Mouse (Mus musculus) splenic B cell, adult 2 months (primary cell): ENCODE results near the gene Trp73.

Experiments
- DNase-seq: peaks from one replicate; pipeline ENCODE4 v3.0.0-alpha.2; 2011; ENCODE audit warnings: low read depth, low spot score
- H3K27me3 ChIP-seq: 2 replicates; pipeline ENCODE4 v1.6.1; 2012; ENCODE audit warnings: mild to moderate bottlenecking, low read length, moderate library complexity, mixed read lengths; ENCODE audit not compliant: control insufficient read depth, poor library complexity, insufficient read depth, severe bottlenecking
- H3K36me3 ChIP-seq: 2 replicates; pipeline ENCODE4 v1.6.1; 2012; ENCODE audit warnings: mild to moderate bottlenecking, low read length, moderate library complexity, mixed read lengths; ENCODE audit not compliant: control insufficient read depth, poor library complexity, insufficient read depth, severe bottlenecking

The Trp73 gene

GRCm38 (mm10) chr4:154057696-154058095 is 82.3 kb downstream of the Trp73 start:
- DNase-seq, result no peak

GRCm38 (mm10) chr4:154056661-154057060 is 83.3 kb downstream of the Trp73 start:
- no peak for DNase-seq
- Histone ChIP-seq H3K36me3 (no peaks in the 10 kb centered on the region), H3K27me3 (no peaks in the 10 kb centered on the region)

More at GRCm38 (mm10) chr4:154057696-154058095, 82.3 kb downstream of the Trp73 start:
- H3K27me3 ChIP-seq, result no peaks in the 10 kb centered on the region
- H3K36me3 ChIP-seq, result no peaks in the 10 kb centered on the region

- H3K27me3 ChIP-seq, result no peaks in the 10 kb centered on the region
- no peaks in the 10 kb centered on the region for H3K36me3 ChIP-seq
- no peak for DNase-seq
These were observed 84.0 kb downstream of the Trp73 start for GRCm38 (mm10) chr4:154056046-154056445.

- no peak for DNase-seq
- H3K27me3 ChIP-seq, result no peaks in the 10 kb centered on the region
- H3K36me3 ChIP-seq, result no peaks in the 10 kb centered on the region
These were observed 84.5 kb downstream of the Trp73 start for GRCm38 (mm10) chr4:154055482-154055881.

- H3K27me3 ChIP-seq, result no peaks in the 10 kb centered on the region
- no peaks in the 10 kb centered on the region for H3K36me3 ChIP-seq
- DNase-seq, result no peak
These were observed 86.9 kb downstream of the Trp73 start for GRCm38 (mm10) chr4:154053065-154053464.

- Histone ChIP-seq H3K27me3 (no peaks in the 10 kb centered on the region), H3K36me3 (no peaks in the 10 kb centered on the region)
- DNase-seq, result no peak
These were observed 88.6 kb downstream of the Trp73 start for GRCm38 (mm10) chr4:154051401-154051800.

- H3K36me3 ChIP-seq, result no peaks in the 10 kb centered on the region
- DNase-seq, result no peak
- no peaks in the 10 kb centered on the region for H3K27me3 ChIP-seq
These were observed 94.2 kb downstream of the Trp73 start for GRCm38 (mm10) chr4:154045837-154046236.

GRCm38 (mm10) chr4:154042577-154042976 is 97.4 kb downstream of the Trp73 start, which contains the start of gene Ccdc27:
TSS of gene Ccdc27 (minus strand) at chr4:154042677.
- Histone ChIP-seq H3K36me3 (no peaks in the 10 kb centered on the region), H3K27me3 (no peaks in the 10 kb centered on the region)
- DNase-seq, result no peak

GRCm38 (mm10) chr4:154037123-154037522 is 102.9 kb downstream of the Trp73 start:
- no peak for DNase-seq
- H3K27me3 ChIP-seq, result no peaks in the 10 kb centered on the region
- no peaks in the 10 kb centered on the region for H3K36me3 ChIP-seq

- Histone ChIP-seq H3K27me3 (no peaks in the 10 kb centered on the region), H3K36me3 (no peaks in the 10 kb centered on the region)
- DNase-seq, result peak; percentile 55
These were observed 111.4 kb downstream of the Trp73 start for GRCm38 (mm10) chr4:154028646-154029045.

- no peaks in the 10 kb centered on the region for H3K27me3 ChIP-seq
- no peaks in the 10 kb centered on the region for H3K36me3 ChIP-seq
- DNase-seq, result no peak
These were observed 111.9 kb downstream of the Trp73 start for GRCm38 (mm10) chr4:154028066-154028465.

- H3K36me3 ChIP-seq, result peaks cover 2% of the 10 kb centered on the region; the same call in 1 of the 2 replicates
- H3K27me3 ChIP-seq, result no peaks in the 10 kb centered on the region
- DNase-seq, result no peak
These were observed 113.6 kb downstream of the Trp73 start for GRCm38 (mm10) chr4:154026441-154026761.

- no peak for DNase-seq
- Histone ChIP-seq H3K27me3 (no peaks in the 10 kb centered on the region), H3K36me3 (peaks cover 2% of the 10 kb centered on the region; the same call in 1 of the 2 replicates)
These were observed 114.2 kb downstream of the Trp73 start, which contains the start of gene Smim1 for GRCm38 (mm10) chr4:154025641-154026440. TSS of gene Smim1 (minus strand) at chr4:154026230.

GRCm38 (mm10) chr4:154024729-154025521 is 115.1 kb downstream of the Trp73 start:
- H3K27me3 ChIP-seq, result no peaks in the 10 kb centered on the region
- no peak for DNase-seq
- H3K36me3 ChIP-seq, result peaks cover 2% of the 10 kb centered on the region; the same call in 1 of the 2 replicates
